Mouse (Mus musculus) C2C12 (cell line): ENCODE results near the gene Castor1.

Experiments used
- CEBPB ChIP-seq: IDR thresholded peaks from one replicate; pipeline ENCODE4 v1.6.1; 2011; ENCODE audit warnings: low read depth, mild to moderate bottlenecking, control low read depth, moderate library complexity
- CTCF ChIP-seq: IDR thresholded peaks from one replicate; pipeline ENCODE4 v1.5.1; 2011; ENCODE audit not compliant: control insufficient read depth, insufficient read depth, insufficient read length
- MYOG ChIP-seq: IDR thresholded peaks from one replicate; pipeline ENCODE4 v1.6.1; 2011; ENCODE audit not compliant: control insufficient read depth, insufficient read length; ENCODE audit errors: extremely low read depth
- USF1 ChIP-seq: IDR thresholded peaks from one replicate; pipeline ENCODE4 v1.6.1; 2011; ENCODE audit warnings: low read depth, mild to moderate bottlenecking, control low read depth, moderate library complexity

DNA sequence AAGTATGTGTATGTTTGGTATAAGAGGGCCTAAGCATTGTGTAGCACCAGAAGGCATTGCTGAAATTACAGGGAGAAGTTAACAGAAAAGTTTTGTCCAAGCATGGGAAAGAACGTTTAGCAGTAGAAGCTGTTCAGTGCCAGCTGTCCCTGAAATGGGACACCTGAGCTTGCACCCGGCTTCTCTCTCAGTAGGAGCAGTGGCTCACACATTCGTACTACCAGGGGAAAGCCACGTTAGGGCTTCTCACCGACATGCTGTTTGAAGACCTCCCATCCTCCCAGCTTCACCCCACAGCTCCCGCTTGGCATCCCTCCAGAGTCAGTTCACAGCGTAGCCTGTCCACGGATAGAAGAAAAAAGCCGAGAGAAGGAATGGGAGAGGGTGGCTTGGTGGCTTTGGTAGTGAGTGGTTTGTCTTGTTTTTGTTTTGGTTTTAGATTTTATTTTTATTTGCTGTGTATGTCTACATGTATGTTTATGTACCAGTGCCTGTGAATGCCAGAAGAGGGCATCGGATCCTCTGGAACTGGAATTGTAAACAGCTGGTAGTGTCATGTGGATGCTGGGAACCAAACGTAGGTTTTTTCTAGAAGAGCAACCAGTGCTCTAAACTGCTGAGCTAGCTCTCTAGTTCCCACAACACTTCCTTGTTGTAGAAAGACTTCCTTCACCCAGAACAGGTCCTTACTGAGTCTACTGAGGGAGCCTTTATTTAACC lies 15.9 kb upstream of the Castor1 start:
- no peak for TF ChIP-seq CTCF
- no peak for TF ChIP-seq MYOG
- TF ChIP-seq USF1 = no peak
- no peak for TF ChIP-seq CEBPB
